Mouse (Mus musculus) neural tube, embryonic 10.5 days (tissue): ENCODE data around the gene Slx4ip.

Source experiments
- DNase-seq: peaks from one replicate; pipeline ENCODE4 v3.0.0-alpha.2; 2017; ENCODE audit warnings: low spot score; ENCODE audit errors: extremely low spot score

Gene Slx4ip

DNA sequence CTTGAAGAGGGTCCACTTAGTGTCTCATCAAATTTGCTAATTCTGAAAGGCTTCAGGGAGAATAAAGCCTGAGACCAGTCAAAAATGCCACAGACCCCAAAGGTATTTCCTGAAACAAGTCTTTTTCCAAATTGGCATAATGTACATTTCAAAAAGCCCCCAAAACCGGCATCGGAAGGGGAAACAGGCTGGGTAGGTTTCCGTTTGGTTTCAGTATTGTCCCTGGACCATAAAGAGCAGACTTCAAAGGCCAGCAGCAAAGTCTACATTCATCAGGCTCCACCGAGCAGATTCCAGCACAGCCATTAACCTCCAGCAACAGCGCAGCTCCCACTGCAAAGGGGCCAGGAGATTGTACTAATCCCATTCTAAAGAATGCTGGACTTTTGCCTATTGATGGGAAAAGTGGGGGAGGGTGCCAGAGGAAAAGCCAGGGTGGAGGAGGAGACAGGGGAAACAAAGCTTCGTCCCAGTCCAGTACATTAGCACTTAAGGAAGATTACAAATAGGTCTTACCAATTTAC lies 208.3 kb downstream of the Slx4ip start:
- DNase-seq = no peak

DNA sequence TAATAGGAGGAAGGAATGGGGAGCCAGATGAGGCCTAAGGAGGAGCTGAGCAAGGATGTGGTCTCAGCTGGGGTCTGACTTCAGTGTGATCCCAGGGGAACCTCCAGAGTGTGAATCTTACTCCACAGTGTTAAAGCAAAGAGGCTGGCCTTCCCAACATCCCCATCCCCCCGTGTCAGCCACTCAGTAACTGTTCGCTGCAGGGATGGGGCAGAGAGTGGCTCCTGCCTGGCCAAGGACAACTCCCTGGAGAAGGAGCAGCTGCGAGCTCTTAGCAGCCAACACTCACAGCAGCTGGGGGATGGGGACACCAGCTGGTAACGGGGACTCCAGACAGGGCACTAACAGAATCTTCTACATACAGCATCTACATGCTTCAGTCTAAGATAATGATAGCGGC lies 210.1 kb downstream of the Slx4ip start:
- DNase-seq = no peak

DNA sequence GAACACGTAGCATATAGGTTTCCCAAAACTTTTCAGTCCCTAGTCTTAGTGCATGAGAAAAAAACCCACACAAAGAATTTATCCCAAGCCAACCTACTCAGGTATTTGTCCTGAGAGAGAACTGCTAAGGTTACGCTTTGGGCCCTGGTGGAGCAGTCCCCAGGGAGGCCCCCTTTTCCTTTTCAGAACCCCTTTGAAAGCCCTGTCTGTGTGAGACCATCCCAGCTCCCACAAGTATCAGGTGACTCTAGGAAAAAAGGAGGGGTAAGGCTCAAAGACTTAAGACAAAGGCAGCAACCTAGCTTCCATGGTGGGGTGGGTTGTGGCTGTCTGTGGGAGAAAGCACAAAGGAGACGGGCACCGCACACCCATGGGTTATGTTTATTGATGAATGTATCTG lies 216.2 kb downstream of the Slx4ip start:
- DNase-seq = no peak

DNA sequence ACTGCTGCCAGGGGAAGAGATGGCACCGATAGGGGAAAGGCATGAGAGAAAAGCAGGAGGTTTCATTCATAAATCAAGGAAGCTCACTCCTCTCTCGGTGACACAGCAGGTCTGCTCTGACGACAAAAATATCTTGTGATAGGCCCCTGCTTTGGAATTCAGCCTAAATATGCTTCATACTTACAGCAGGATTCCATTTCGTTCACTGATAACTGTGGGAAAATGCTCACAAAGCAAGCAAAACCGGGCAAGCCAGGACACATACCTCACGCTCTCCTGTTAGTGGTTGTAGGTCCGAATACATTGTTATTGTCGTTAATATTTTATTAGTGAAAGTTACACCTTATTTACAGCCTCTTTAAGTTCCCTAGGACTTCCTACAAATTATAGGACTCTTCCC lies 216.9 kb downstream of the Slx4ip start:
- no peak for DNase-seq

DNA sequence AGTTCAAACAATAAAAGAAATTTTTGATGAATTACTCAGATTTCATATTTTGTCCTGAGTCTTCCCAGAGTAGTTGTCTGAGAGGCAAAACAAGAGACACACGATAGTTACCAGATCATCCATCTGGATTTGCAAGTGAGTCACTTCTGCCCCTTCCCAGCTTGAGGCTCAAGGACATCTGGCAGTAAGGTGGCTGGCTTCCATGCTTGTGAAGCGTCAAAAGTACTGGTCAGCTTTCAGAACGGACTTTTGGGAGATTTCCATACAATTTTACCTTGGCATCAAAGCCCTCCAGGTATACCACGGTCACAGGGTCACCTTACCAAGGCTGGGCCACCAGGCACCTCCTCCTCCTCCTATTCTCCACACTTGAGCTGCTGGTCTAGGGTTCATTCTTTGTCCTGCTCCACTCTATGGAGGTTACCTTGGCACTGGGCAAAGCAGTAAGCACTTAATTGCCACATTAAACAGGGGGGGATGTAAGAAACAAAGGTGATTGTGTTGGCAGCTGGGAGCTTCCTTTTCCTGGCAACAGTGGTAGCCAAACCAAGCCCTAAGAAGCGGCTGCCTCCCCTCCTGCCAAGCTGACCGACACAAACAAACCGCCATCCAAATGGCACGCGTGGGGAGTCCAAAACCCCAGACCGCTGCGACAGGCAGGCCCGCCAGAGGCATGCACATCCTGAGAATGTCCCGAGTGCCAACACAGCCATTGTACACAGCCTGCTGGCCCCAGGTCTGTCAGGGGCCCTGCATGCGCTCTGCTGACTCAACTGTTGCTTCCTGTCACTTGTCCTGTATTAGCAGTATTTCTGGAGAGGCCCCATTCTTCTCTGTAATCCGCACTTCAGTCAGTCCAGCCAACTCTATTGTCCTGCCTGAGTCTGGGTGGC lies 218.5 kb downstream of the Slx4ip start:
- peak; percentile 38 for DNase-seq

DNA sequence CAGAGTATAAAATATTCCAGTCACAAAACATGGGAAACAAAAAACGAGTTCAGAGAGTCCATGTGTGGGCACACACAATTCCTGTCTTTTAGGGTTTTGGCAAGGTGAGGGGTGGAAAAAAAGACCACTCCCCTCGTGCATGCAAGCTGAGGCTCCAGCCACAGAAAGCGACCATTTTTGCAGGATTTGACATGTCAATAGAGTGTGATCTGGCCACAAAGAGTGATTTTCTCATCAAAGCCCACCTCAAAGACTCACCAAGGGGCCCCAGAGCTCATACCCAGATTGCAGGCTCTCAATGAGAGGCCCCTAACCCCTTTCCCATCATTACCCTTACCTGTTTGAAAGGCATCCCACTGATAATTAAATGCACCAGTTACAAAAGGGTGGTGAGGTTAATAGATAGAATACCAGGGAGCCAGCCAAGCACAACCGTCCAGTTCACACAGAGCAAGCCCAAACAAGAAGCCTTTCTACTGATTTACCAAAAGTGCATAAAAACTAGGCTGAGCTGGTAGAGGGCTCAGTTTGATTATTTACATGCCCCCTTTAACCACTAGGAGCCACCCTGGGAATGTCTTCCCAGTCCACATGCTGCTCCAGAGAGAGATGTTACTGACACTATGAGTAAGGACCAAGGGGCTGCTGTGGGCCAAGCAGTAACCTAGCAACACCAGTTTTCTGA lies 219.3 kb downstream of the Slx4ip start:
- DNase-seq = no peak

DNA sequence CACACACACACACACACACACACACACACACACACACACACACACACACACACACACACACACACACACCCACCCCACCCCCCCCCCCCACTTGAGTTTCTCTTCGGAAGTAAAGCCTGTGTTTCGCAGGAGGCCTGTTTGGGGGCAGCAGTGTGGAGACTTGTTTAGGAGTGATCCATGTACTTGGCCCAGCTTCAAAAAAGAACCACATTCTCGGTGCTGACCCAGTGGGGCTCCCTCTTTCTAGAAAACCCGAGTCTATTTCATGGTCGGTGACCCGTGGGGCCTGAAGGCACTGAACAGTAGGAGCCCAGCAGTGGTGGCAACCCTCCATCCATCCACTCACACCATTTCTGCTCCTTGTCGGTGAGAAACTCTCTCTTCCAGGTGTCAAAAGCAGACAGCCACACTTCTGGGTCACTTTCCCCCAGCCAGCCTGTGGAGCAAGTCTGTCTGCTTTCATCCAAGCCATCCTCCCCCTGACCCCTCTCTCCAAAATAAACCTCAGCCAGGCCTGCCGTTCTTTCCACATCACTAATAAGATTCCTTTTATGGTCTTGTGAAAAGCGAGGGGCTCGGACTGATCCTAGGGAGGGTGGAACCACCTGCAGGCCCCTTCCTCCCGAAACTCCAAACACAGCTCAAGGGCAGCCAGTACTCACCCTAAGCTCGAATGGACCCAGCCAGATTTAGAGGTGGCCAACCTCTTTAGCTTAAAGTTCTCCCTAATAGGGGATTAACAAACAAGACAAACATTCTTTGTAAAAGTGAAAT lies 222.5 kb downstream of the Slx4ip start:
- peak; percentile 51 for DNase-seq

DNA sequence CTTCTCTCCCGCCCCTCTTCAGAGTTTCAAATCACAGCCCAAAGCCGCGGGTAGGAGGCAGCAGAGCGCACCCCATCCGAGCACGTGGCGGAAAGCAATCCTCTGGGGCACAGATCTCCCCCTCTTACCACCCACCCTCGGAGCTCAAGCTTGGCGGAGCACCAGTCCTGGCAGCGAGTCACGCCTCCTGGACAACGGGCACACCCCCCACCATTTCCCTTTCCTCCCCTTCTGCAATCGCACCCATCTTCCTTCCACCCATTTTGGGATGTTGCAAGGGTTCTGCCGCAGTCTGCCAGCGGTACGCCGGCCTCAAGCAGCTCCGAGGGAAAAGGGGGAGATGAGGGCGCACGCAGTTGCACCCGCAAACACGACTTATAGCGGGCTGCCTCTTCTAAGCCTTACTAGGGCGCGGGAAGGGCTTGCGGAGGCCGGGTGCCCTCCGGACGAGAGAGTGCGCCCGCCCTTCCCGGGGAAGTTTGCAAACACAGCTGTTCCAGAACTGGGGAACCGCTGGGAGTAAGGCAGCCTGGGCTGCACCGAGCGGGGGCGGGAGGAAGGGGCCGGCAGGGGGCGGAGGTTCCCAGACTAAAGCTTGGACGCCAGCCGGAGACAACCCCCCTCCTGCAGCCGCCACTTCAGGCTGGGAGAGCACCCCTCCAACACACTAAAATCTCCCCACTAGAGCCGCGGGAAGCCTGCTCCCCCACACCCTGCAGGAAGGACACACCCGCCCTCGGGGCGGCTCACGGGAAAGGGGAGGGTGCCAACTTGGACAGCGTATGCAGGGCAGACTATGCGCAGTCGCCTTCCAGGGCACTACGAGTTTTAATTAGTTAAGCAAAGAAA lies 223.5 kb downstream of the Slx4ip start:
- peak; percentile 72 for DNase-seq

DNA sequence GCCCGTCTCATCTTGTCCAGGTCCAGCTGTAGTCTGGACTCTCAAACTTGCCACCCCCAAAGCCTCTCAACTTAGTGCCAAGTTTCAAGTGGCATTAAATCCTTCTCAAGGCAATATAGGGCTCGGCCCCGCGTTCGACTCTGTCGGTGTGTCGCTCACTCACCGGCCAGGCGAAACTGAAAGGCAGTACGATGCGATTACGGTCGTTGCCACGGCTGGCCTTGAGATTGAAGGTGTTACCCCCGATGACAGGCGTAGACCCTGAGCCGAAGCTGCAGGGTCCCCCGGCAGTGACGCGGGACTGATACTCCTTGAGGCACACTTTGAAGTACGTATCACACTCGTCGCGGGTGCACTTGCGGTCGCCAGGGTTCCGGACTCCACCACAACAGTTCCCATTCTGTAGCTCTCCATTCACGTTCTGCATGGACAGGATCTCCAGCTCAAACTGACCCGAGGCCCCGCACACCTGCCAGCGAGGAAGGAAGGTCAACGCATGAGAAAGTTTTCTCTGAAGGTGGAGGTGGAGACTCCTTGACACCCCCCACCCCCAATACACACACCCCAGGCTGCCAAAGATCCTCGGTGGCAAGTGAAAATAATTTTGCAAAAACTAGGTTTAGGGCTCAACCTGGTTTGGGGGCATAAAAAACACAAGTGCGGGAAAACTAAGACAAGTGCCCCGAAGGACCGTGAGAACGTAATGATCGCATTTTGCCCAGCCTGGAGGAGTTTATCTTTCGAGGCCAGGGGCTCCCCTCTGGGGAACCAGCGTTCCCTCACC lies 224.4 kb downstream of the Slx4ip start:
- DNase-seq = peak; percentile 64

DNA sequence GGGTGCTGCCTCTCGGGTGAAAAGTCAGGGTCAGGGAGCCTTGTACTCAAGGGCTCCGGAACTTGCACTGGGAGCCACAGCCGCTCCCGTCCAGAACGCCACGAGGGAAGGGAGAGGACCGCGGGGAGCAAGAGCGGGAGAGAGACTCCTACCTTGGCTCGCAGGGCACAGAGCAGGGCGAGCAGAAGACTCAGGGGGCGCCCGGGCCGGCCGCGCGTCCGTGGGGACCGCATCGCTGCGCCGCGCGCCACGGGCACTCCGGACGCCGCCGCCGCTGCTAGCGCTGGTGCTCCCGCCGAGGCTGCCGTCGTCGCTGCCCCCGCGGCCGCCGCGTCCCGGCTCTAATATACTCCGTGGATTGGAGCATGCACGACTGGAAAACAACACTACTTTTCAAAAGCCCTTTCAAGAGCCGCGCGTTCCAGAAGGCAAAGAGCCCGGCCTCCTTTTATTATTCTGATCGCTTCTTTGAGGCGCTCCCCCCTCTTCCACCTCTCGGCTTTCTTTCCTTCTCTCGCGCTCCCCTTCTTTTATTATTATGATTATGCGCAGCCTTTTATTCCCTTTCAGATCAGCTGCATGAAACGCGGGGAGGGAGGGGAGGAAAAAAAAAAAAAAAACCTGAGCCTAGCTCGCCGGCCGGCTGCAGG lies 225.1 kb downstream of the Slx4ip start, which contains the start of gene Jag1:
Gene Jag1, minus strand, starts transcription at position 620 of the 650 bp plus-strand sequence.
- peak; percentile 81 for DNase-seq

DNA sequence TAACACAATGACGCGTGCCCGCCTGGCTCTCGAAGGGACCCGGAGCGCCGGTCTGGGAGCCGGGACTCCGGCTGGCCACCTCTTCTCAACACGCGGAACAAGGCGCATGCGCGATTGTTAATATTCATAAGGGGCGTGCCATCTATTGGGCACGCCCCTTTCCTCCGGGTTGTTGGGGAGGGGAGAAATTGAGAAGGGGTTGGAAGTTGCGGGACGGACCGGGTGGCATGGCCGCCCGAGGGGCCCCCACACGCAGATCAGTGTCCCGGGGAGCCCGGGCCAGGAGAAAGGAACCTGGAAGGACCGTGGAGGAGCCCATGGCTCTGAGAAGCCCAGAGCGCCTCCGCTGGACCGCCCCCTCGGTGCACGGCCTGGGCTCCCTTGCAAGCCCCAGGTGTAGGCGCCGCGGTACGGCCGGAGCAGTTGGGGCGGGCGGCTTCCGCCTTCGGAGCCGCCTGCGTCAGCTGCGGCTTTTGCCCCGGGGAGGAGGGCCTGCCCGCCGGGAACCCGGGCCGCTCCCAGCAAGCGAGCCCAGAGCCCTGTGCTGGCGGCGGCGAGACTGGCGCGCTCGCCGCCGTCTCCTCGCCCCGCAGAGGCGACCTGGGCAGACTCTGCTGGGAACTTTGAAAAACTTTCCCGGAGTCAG lies 225.8 kb downstream of the Slx4ip start:
- peak; percentile 95 for DNase-seq

DNA sequence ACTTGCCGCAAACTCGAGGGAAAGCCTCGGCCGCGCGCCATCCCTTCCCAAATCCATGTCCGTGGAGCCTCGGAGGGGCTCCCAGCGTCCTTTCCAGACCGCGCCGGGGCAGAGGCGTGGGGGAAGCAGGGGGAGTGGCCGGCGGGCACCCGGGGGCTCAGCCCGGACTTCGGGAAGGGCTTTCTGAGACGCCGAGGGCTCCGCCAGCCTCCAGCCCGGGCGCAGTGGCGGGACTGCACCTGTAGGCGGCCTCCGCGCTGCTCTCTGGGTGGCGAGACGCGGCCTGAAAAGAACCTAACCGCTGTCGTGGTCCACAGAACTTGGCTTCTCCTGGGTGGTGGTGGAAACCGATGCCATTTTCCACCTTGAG lies 226.3 kb downstream of the Slx4ip start:
- DNase-seq = peak; percentile 93
